Mouse (Mus musculus) midbrain, embryonic 13.5 days (tissue): ENCODE measurements at regions not wholly inside any gene's neighbourhood (a gene's known extent, or its start where the extent isn't known, plus 50 kb on each side); places are given as distances from the start of the nearest gene placed in this dataset.

ENCODE experiments used
- ATAC-seq: fragments of 200-750 bp; cut with Nextera tagmentation; 2 replicates; pipeline ENCODE4 v1.8.0; 2017; ENCODE audit warnings: mild to moderate bottlenecking, moderate TSS enrichment, moderate library complexity
- H3K27ac ChIP-seq: fragments of 300-500 bp; sonication (generic); 2 replicates; pipeline ENCODE4 v1.5.1; 2015; ENCODE audit warnings: inconsistent platforms, mild to moderate bottlenecking, moderate library complexity
- H3K27me3 ChIP-seq: fragments of 300-500 bp; sonication (generic); 2 replicates; pipeline ENCODE4 v1.6.1; 2015; ENCODE audit warnings: mild to moderate bottlenecking, inconsistent platforms
- H3K36me3 ChIP-seq: fragments of 300-500 bp; sonication (generic); 2 replicates; pipeline ENCODE4 v1.6.1; 2015; ENCODE audit warnings: mild to moderate bottlenecking, inconsistent platforms
- H3K4me1 ChIP-seq: fragments of 300-500 bp; sonication (generic); replicated peaks from 2 replicates; pipeline ENCODE4 v1.6.1; 2015; ENCODE audit warnings: inconsistent platforms
- H3K4me2 ChIP-seq: fragments of 300-500 bp; sonication (generic); replicated peaks from 2 replicates; pipeline ENCODE4 v1.6.1; 2015; ENCODE audit warnings: moderate library complexity, mild to moderate bottlenecking, inconsistent platforms
- H3K4me3 ChIP-seq: fragments of 300-500 bp; sonication (generic); replicated peaks from 2 replicates; pipeline ENCODE4 v1.5.1; 2015; ENCODE audit warnings: mild to moderate bottlenecking, inconsistent platforms
- H3K9ac ChIP-seq: fragments of 300-500 bp; sonication (generic); replicated peaks from 2 replicates; pipeline ENCODE4 v1.6.1; 2015; ENCODE audit warnings: mild to moderate bottlenecking, inconsistent platforms
- H3K9me3 ChIP-seq: fragments of 300-500 bp; sonication (generic); 2 replicates; pipeline ENCODE4 v1.6.1; 2016; ENCODE audit warnings: mild to moderate bottlenecking, inconsistent platforms
- WGBS: fragments of 180-500 bp; shearing (Covaris S2); methylation state at CpG from one replicate; pipeline ENCODE4 v1.1.7; 2015; 5-methylcytosine and 5-hydroxymethylcytosine counted together

- ATAC-seq = no peak
- Histone ChIP-seq H3K9me3 (no peaks in the 10 kb centered on the region), H3K27ac (no peak overlapping the region)
These were observed 80.5 kb upstream of the Pabpc6 start for GRCm38 (mm10) chr17:9750046-9750445.

GRCm38 (mm10) chr17:9749301-9749700, 79.8 kb upstream of the Pabpc6 start:
- H3K4me1 ChIP-seq = peaks cover 7% of the 10 kb centered on the region; the same call in 1 of the 2 replicates
- no peak for ATAC-seq
- H3K27ac ChIP-seq = no peak overlapping the region
- H3K27me3 ChIP-seq = no peaks in the 10 kb centered on the region
- H3K36me3 ChIP-seq = no peaks in the 10 kb centered on the region
- 100% methylated on average over 3 of the region's 3 CpGs for WGBS
- no peaks in the 10 kb centered on the region for H3K9me3 ChIP-seq
- no peak overlapping the region for H3K4me2 ChIP-seq
- no peak overlapping the region for H3K4me3 ChIP-seq
- no peak overlapping the region for H3K9ac ChIP-seq

More at GRCm38 (mm10) chr17:9750046-9750445, 80.5 kb upstream of the Pabpc6 start:
- no peaks in the 10 kb centered on the region for H3K36me3 ChIP-seq
- H3K4me3 ChIP-seq = no peak overlapping the region
- no peak overlapping the region for H3K9ac ChIP-seq
- WGBS = 96% methylated on average over 8 of the region's 8 CpGs
- no peak overlapping the region for H3K4me2 ChIP-seq
- H3K27me3 ChIP-seq = no peaks in the 10 kb centered on the region
- peaks cover 7% of the 10 kb centered on the region; the same call in 1 of the 2 replicates for H3K4me1 ChIP-seq

GRCm38 (mm10) chr17:9747893-9748292, 78.4 kb upstream of the Pabpc6 start:
- Histone ChIP-seq H3K36me3 (no peaks in the 10 kb centered on the region), H3K27ac (no peak overlapping the region), H3K9me3 (no peaks in the 10 kb centered on the region), H3K9ac (no peak overlapping the region), H3K27me3 (no peaks in the 10 kb centered on the region), H3K4me2 (no peak overlapping the region), H3K4me1 (peaks cover 7% of the 10 kb centered on the region; the same call in 1 of the 2 replicates), H3K4me3 (no peak overlapping the region)
- 95% methylated on average over 2 of the region's 2 CpGs for WGBS
- ATAC-seq = no peak

GRCm38 (mm10) chr17:9743342-9743741, 73.8 kb upstream of the Pabpc6 start:
- no peaks in the 10 kb centered on the region for H3K27me3 ChIP-seq
- no peak overlapping the region for H3K4me3 ChIP-seq
- ATAC-seq = no peak
- H3K36me3 ChIP-seq = no peaks in the 10 kb centered on the region
- no peaks in the 10 kb centered on the region for H3K4me1 ChIP-seq
- no peak overlapping the region for H3K9ac ChIP-seq
- no peaks in the 10 kb centered on the region for H3K9me3 ChIP-seq
- 91% methylated on average over 5 of the region's 5 CpGs for WGBS
- no peak overlapping the region for H3K4me2 ChIP-seq
- no peak overlapping the region for H3K27ac ChIP-seq

- Histone ChIP-seq H3K4me1 (no peaks in the 10 kb centered on the region), H3K36me3 (no peaks in the 10 kb centered on the region), H3K9me3 (no peaks in the 10 kb centered on the region), H3K9ac (no peak overlapping the region), H3K27ac (no peak overlapping the region), H3K4me2 (no peak overlapping the region), H3K4me3 (no peak overlapping the region), H3K27me3 (no peaks in the 10 kb centered on the region)
- ATAC-seq = no peak
- WGBS = 95% methylated on average over 5 of the region's 5 CpGs
These were observed 71.8 kb upstream of the Pabpc6 start for GRCm38 (mm10) chr17:9741321-9741720.

GRCm38 (mm10) chr17:9729020-9729419, 59.5 kb upstream of the Pabpc6 start:
- peaks cover 24% of the 10 kb centered on the region for H3K4me1 ChIP-seq
- no peak overlapping the region for H3K9ac ChIP-seq
- H3K4me2 ChIP-seq = no peak overlapping the region
- 0 out of 2 replicates have a peak overlapping the region, but pooled peaks have one; percentile 19 for H3K27ac ChIP-seq
- ATAC-seq = no peak
- no peaks in the 10 kb centered on the region for H3K36me3 ChIP-seq
- H3K27me3 ChIP-seq = no peaks in the 10 kb centered on the region
- H3K4me3 ChIP-seq = no peak overlapping the region
- no peaks in the 10 kb centered on the region for H3K9me3 ChIP-seq
- WGBS = 87% methylated on average over 3 of the region's 3 CpGs

GRCm38 (mm10) chr17:9725704-9726469, 56.4 kb upstream of the Pabpc6 start:
- Histone ChIP-seq H3K9me3 (no peaks in the 10 kb centered on the region), H3K27me3 (no peaks in the 10 kb centered on the region), H3K27ac (peak overlapping the region; percentile 68), H3K9ac (no peak overlapping the region), H3K36me3 (no peaks in the 10 kb centered on the region), H3K4me2 (no peak overlapping the region), H3K4me3 (no peak overlapping the region), H3K4me1 (peaks cover 45% of the 10 kb centered on the region)
- whole genome bisulfite sequencing = 4% methylated on average over 10 of the region's 10 CpGs
- ATAC-seq = peak; percentile 74

- H3K4me3 ChIP-seq = no peak overlapping the region
- 0 out of 2 replicates have a peak overlapping the region, but pooled peaks have one; percentile 44 for H3K27ac ChIP-seq
- no peak overlapping the region for H3K4me2 ChIP-seq
- no peaks in the 10 kb centered on the region for H3K9me3 ChIP-seq
- WGBS = 15% methylated on average over 4 of the region's 4 CpGs
- no peak for ATAC-seq
- no peaks in the 10 kb centered on the region for H3K36me3 ChIP-seq
- peaks cover 45% of the 10 kb centered on the region for H3K4me1 ChIP-seq
- H3K27me3 ChIP-seq = no peaks in the 10 kb centered on the region
- H3K9ac ChIP-seq = no peak overlapping the region
These were observed 54.0 kb upstream of the Pabpc6 start for GRCm38 (mm10) chr17:9723484-9723883.

GRCm38 (mm10) chr17:9722709-9723108, 53.2 kb upstream of the Pabpc6 start:
- Histone ChIP-seq H3K4me1 (peaks cover 45% of the 10 kb centered on the region), H3K4me2 (no peak overlapping the region), H3K4me3 (no peak overlapping the region), H3K36me3 (no peaks in the 10 kb centered on the region), H3K9ac (no peak overlapping the region), H3K27me3 (no peaks in the 10 kb centered on the region), H3K9me3 (no peaks in the 10 kb centered on the region), H3K27ac (no peak overlapping the region)
- 3% methylated on average over 4 of the region's 4 CpGs for whole genome bisulfite sequencing
- ATAC-seq = no peak
